Mouse (Mus musculus): ENCODE measurements at regions not wholly inside any gene's neighbourhood (a gene's known extent, or its start where the extent isn't known, plus 50 kb on each side); places are given as distances from the start of the nearest gene placed in this dataset.

DNA sequence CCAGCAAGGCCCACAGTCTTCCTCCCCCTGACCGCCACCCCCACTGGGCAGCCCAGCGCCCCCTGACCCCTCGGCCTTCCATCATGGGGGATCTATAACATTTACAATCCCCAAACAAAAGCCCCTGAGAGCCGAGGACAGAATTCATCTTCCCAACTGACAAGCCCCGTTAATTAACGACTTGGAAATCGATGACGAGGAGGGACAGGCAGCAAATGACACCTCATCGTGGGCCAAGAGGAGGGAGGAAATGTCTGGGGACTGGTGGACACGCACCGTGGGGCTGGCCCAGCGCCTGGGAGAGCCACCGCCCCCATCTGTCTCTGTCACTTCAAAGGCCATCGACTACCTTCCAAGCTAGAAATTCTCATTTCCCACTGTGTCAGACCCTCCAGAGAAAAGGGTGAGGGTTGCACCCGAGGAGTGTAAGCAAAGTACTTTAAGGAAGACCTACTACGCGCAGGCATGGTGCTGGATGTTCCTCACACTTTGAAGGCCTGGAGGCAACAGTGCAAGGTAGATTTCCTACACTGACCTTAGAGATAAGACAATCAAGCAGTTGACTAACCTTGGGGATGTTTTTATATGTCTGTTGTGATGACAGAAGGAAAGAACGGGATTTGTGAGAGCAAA is 146.4 kb downstream of the Mrm1 start:
- no peak overlapping the region for H3K9ac ChIP-seq (ENCODE audit: low read length)
- 21% methylated on average over 18 of the region's 18 CpGs for WGBS
- no peaks in the 10 kb centered on the region for H3K36me3 ChIP-seq (ENCODE audit: control insufficient read depth, insufficient read depth, low read length)
- no peak overlapping the region for H3K27ac ChIP-seq (replicated peaks)
- H3K9me3 ChIP-seq (ENCODE audit: control insufficient read depth, low read length) = no peaks in the 10 kb centered on the region
- H3K27me3 ChIP-seq (ENCODE audit: control insufficient read depth, insufficient read depth, low read length) = no peaks in the 10 kb centered on the region
- H3K4me3 ChIP-seq (ENCODE audit: low read depth, low read length) = no peak overlapping the region
- TF ChIP-seq CTCF (IDR thresholded peaks at IDR 0.05; ENCODE audit: low read depth) (no peak), EP300 (optimal IDR thresholded peaks at IDR 0.05) (no peak)
- no peak for ATAC-seq (ENCODE audit: low FRiP score, low TSS enrichment)
- H3K4me2 ChIP-seq (replicated peaks; ENCODE audit: low read depth) = no peak overlapping the region
- no peaks in the 10 kb centered on the region for H3K4me1 ChIP-seq (replicated peaks; ENCODE audit: control insufficient read depth, insufficient read depth)
- no peak for DNase-seq (ENCODE audit: low spot score)

DNA sequence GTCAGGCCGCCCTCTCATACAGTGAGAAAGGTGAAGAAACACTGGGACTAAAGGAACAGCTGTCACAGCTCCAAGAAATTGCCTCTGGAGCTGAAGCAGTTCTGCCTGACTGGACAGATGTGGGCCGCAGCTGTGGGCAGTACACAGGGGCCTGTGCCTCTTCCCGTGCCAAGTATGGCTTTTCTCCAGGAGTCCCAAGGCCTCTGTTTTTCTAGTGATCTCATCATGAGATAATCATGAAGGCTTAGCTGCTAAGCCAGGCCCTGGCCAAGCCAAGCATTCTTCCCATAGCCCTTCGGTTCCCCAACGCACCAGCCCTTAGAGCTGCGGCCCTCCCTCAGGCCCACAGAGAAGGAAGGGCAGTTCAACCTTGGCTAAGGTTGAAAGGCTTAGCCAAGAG is 146.2 kb upstream of the Lhx1 start:
- no peak overlapping the region for H3K4me3 ChIP-seq (ENCODE audit: low read depth, low read length)
- H3K9ac ChIP-seq (ENCODE audit: low read length) = no peak overlapping the region
- no peak overlapping the region for H3K4me2 ChIP-seq (replicated peaks; ENCODE audit: low read depth)
- DNase-seq (ENCODE audit: low spot score) (no peak), ATAC-seq (ENCODE audit: low FRiP score, low TSS enrichment) (no peak; the same call in 1 of the 2 replicates)
- H3K27ac ChIP-seq (replicated peaks) = no peak overlapping the region
- 54% methylated on average over 6 of the region's 6 CpGs for whole genome bisulfite sequencing
- no peaks in the 10 kb centered on the region for H3K36me3 ChIP-seq (ENCODE audit: control insufficient read depth, insufficient read depth, low read length)
- no peak for TF ChIP-seq CTCF (IDR thresholded peaks at IDR 0.05; ENCODE audit: low read depth)
- no peak for TF ChIP-seq EP300 (optimal IDR thresholded peaks at IDR 0.05)
- no peaks in the 10 kb centered on the region for H3K4me1 ChIP-seq (replicated peaks; ENCODE audit: control insufficient read depth, insufficient read depth)
- H3K27me3 ChIP-seq (ENCODE audit: control insufficient read depth, insufficient read depth, low read length) = no peaks in the 10 kb centered on the region
- H3K9me3 ChIP-seq (ENCODE audit: control insufficient read depth, low read length) = no peaks in the 10 kb centered on the region

DNA sequence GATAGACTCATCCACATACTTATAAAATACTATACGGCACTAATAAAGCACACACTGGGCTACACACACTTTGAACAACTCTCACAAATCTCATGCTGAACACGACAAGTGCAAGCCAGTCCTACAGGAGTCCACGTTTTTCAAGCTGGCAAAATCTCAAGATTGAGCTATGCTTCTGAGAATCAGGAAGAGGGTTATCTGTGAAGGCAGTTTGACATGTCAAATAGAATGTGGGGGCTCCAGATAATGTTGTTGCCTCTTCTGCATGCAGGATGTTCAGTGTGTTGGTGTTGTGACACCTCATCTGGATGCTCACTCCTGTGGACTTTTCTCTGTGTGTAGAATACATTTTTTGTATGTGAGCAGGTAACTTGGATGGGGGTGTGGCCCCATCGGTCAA is 142.4 kb upstream of the Lhx1 start:
- 68% methylated on average over 4 of the region's 4 CpGs for WGBS
- ATAC-seq (ENCODE audit: low FRiP score, low TSS enrichment) (no peak), DNase-seq (ENCODE audit: low spot score) (no peak)
- Histone ChIP-seq H3K9me3 (ENCODE audit: control insufficient read depth, low read length) (no peaks in the 10 kb centered on the region), H3K4me1 (replicated peaks; ENCODE audit: control insufficient read depth, insufficient read depth) (no peaks in the 10 kb centered on the region), H3K27me3 (ENCODE audit: control insufficient read depth, insufficient read depth, low read length) (no peaks in the 10 kb centered on the region), H3K4me2 (replicated peaks; ENCODE audit: low read depth) (no peak overlapping the region), H3K36me3 (ENCODE audit: control insufficient read depth, insufficient read depth, low read length) (no peaks in the 10 kb centered on the region), H3K4me3 (ENCODE audit: low read depth, low read length) (no peak overlapping the region), H3K9ac (ENCODE audit: low read length) (no peak overlapping the region), H3K27ac (replicated peaks) (no peak overlapping the region)
- TF ChIP-seq CTCF (IDR thresholded peaks at IDR 0.05; ENCODE audit: low read depth) = no peak
- TF ChIP-seq EP300 (optimal IDR thresholded peaks at IDR 0.05) = no peak

- Histone ChIP-seq H3K4me1 (replicated peaks; ENCODE audit: control insufficient read depth, insufficient read depth) (no peaks in the 10 kb centered on the region), H3K4me2 (replicated peaks; ENCODE audit: low read depth) (no peak overlapping the region), H3K9me3 (ENCODE audit: control insufficient read depth, low read length) (no peaks in the 10 kb centered on the region), H3K4me3 (ENCODE audit: low read depth, low read length) (no peak overlapping the region), H3K36me3 (ENCODE audit: control insufficient read depth, insufficient read depth, low read length) (no peaks in the 10 kb centered on the region), H3K27me3 (ENCODE audit: control insufficient read depth, insufficient read depth, low read length) (no peaks in the 10 kb centered on the region), H3K9ac (ENCODE audit: low read length) (no peak overlapping the region), H3K27ac (replicated peaks) (no peak overlapping the region)
- no peak for TF ChIP-seq EP300 (optimal IDR thresholded peaks at IDR 0.05)
- TF ChIP-seq CTCF (IDR thresholded peaks at IDR 0.05; ENCODE audit: low read depth) = no peak
- WGBS = 37% methylated on average over 3 of the region's 3 CpGs
- ATAC-seq (ENCODE audit: low FRiP score, low TSS enrichment) (no peak), DNase-seq (ENCODE audit: low spot score) (no peak)
These were observed 138.9 kb upstream of the Lhx1 start for GRCm38 (mm10) chr11:84664258-84664657.

DNA sequence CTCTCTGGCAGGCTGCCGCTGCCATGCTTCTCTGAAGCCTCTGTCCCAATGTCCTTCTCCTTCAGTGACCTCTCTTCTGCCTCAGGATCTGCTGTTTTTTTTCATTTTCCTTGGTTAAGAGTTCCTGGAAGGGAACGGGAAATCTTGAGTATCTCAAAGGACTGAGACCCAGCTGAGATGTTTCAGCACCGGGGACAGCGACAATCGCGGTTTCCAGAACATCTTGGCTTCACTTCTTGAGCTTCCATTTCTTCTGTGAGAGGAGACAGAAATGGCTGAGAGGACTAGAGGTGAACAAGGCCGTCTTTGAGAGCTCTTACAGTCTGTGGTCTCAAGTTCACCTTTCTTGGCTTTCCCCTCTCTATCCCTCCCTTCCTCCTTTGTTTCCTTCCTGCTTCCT is 136.6 kb upstream of the Lhx1 start:
- 7% methylated on average over 7 of the region's 7 CpGs for WGBS
- DNase-seq (ENCODE audit: low spot score) = peak; percentile 71

DNA sequence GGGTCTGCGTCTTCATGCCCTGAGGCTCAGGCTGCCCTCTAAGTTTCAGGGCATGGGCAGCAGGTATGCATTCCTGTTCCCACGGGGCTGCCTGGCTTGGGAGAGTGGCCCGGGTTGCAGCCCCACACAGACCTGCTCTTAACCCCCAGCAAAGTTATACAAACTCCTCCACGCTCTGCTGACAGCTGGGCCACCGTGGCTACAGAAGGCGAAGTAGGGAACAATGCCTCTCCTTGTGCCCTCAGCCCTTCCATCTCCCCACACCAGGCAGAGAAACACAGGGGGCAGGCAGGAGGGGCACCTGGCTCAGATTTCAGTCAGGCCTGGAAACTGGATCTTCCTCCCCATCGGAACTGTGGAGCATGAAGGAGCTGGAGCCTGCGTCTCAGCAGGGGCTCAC is 135.5 kb upstream of the Lhx1 start:
- H3K27ac ChIP-seq (replicated peaks) = no peak overlapping the region
- WGBS = 28% methylated on average over 8 of the region's 8 CpGs

More for the DNA sequence above, 136.6 kb upstream of the Lhx1 start:
- no peaks in the 10 kb centered on the region for H3K9me3 ChIP-seq (ENCODE audit: control insufficient read depth, low read length)
- H3K27ac ChIP-seq (replicated peaks) = no peak overlapping the region
- TF ChIP-seq CTCF (IDR thresholded peaks at IDR 0.05; ENCODE audit: low read depth) (no peak), EP300 (optimal IDR thresholded peaks at IDR 0.05) (no peak)
- no peaks in the 10 kb centered on the region for H3K36me3 ChIP-seq (ENCODE audit: control insufficient read depth, insufficient read depth, low read length)
- H3K4me3 ChIP-seq (ENCODE audit: low read depth, low read length) = no peak overlapping the region
- no peaks in the 10 kb centered on the region for H3K4me1 ChIP-seq (replicated peaks; ENCODE audit: control insufficient read depth, insufficient read depth)
- no peaks in the 10 kb centered on the region for H3K27me3 ChIP-seq (ENCODE audit: control insufficient read depth, insufficient read depth, low read length)
- H3K4me2 ChIP-seq (replicated peaks; ENCODE audit: low read depth) = no peak overlapping the region
- ATAC-seq (ENCODE audit: low FRiP score, low TSS enrichment) = no peak
- H3K9ac ChIP-seq (ENCODE audit: low read length) = no peak overlapping the region

More for the DNA sequence above, 135.5 kb upstream of the Lhx1 start:
- Histone ChIP-seq H3K4me3 (ENCODE audit: low read depth, low read length) (no peak overlapping the region), H3K27me3 (ENCODE audit: control insufficient read depth, insufficient read depth, low read length) (no peaks in the 10 kb centered on the region), H3K4me2 (replicated peaks; ENCODE audit: low read depth) (no peak overlapping the region), H3K4me1 (replicated peaks; ENCODE audit: control insufficient read depth, insufficient read depth) (no peaks in the 10 kb centered on the region), H3K9ac (ENCODE audit: low read length) (no peak overlapping the region), H3K9me3 (ENCODE audit: control insufficient read depth, low read length) (no peaks in the 10 kb centered on the region), H3K36me3 (ENCODE audit: control insufficient read depth, insufficient read depth, low read length) (no peaks in the 10 kb centered on the region)
- ATAC-seq (ENCODE audit: low FRiP score, low TSS enrichment) (no peak), DNase-seq (ENCODE audit: low spot score) (no peak)
- TF ChIP-seq CTCF (IDR thresholded peaks at IDR 0.05; ENCODE audit: low read depth) (no peak), EP300 (optimal IDR thresholded peaks at IDR 0.05) (no peak)
